ENCODE assay signal across 10 mouse cellular contexts in the genomic region with DNA sequence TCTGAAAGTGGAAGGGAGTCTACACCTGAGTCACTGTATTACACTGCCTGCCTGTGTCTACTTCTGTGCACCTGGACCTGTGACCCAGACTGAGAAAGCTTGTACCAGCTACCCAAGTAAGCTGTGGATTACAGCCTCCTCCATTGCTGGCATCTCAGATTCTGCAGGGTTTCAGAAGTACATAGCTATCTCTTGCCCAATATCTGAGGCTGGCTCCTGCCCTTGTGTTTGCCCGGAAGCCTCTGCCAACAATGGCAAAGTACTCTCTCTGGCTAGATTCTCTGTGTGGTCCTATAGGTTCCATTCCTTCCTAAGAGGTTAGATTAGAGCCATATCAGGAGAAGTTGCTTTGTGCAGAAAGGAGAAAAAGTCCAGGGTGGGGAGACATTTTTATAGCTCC.
A peak's percentile ranks its signal among the peaks of the same experiment; 100 is the strongest.
DNase-seq lines count a peak whose midpoint lies in the region; ATAC-seq and TF ChIP-seq lines count a peak whose summit lies in the region.
"Had no signal": no experiment of that assay in that cellular context is flagged by ENCODE, and none has a peak within 500 bp of the region (broad histone marks: within the 10 kb centered on the region; RNA-seq: fewer than 3 reads in every experiment).

No protein-coding gene starts in this region.

- 97% methylated on average over 1 of the region's 1 CpGs for WGBS in kidney, embryonic 15.5 days

- no peak for TF ChIP-seq CTCF in Patski (IDR thresholded peaks at IDR 0.05)

- H3K4me2 ChIP-seq in kidney, embryonic 15.5 days, result no peak overlapping the region
- H3K4me2 ChIP-seq: limb, embryonic 12.5 days; lung, embryonic 15.5 days had no signal

- DNase-seq in cerebellum, postnatal 25 days, result peak; percentile 31 to 44
- DNase-seq in cerebellum, postnatal 36 days, result no peak
- DNase-seq in kidney, adult 11 months, result peak; percentile 28
- DNase-seq in Patski (ENCODE audit: low read depth, low spot score), result no peak
- DNase-seq in spleen, postnatal 4 days (ENCODE audit: low spot score in 2 of 2), result no peak

- ATAC-seq in kidney, embryonic 15.5 days (replicated peaks; ENCODE audit: low FRiP score), result no peak
- peak; percentile 31 for ATAC-seq in Patski
- no peak for ATAC-seq in megakaryocyte-erythroid progenitor cell, adult 5-6 weeks (replicated peaks; ENCODE audit: low FRiP score, low TSS enrichment, poor library complexity, severe bottlenecking)

- in situ Hi-C loops in Patski (cut with MboI; ENCODE audit: low pct_unique_long_range_greater_than_20kb), result no loop called here

- POLR2A ChIA-PET in Patski (lab: Charles Lee), result no interaction called here

- H3K9ac ChIP-seq in kidney, embryonic 15.5 days, result no peak overlapping the region
- H3K9ac ChIP-seq: limb, embryonic 12.5 days; lung, embryonic 15.5 days had no signal

- H3K36me3 ChIP-seq in kidney, embryonic 15.5 days, result no peaks in the 10 kb centered on the region
- H3K36me3 ChIP-seq: limb, embryonic 12.5 days; lung, embryonic 15.5 days had no signal

- H3K27me3 ChIP-seq in kidney, embryonic 15.5 days, result no peaks in the 10 kb centered on the region
- H3K27me3 ChIP-seq in Patski, result no peaks in the 10 kb centered on the region
- H3K27me3 ChIP-seq: limb, embryonic 12.5 days; lung, embryonic 15.5 days had no signal

- CTCF ChIA-PET in Patski (lab: Charles Lee), result interaction anchor here (0.8 to 1.9 kb wide), 8 partner anchors 9 to 193 kb away, joined by 3 to 6 read pairs (median 3); no protein-coding TSS in a partner anchor

- H3K27ac ChIP-seq in kidney, embryonic 15.5 days, result no peak overlapping the region
- H3K27ac ChIP-seq in brown adipose tissue, adult 24 weeks (replicated peaks; ENCODE audit: low read depth, low read length), result peak overlapping the region; percentile 90
- H3K27ac ChIP-seq: limb, embryonic 12.5 days; lung, embryonic 15.5 days had no signal

- H3K4me1 ChIP-seq in kidney, embryonic 15.5 days, result no peaks in the 10 kb centered on the region
- peaks cover 8% of the 10 kb centered on the region for H3K4me1 ChIP-seq in brown adipose tissue, adult 24 weeks (ENCODE audit: control insufficient read depth, insufficient read depth, insufficient read length, low read length)
- H3K4me1 ChIP-seq: limb, embryonic 12.5 days had no signal

- no peak overlapping the region for H3K4me3 ChIP-seq in kidney, embryonic 15.5 days (replicated peaks)
- no peak overlapping the region for H3K4me3 ChIP-seq in brown adipose tissue, adult 24 weeks (ENCODE audit: insufficient read depth, low read depth, low read length)
- H3K4me3 ChIP-seq: limb, embryonic 12.5 days; lung, embryonic 15.5 days had no signal

- H3K9me3 ChIP-seq in kidney, embryonic 15.5 days (replicated peaks), result no peaks in the 10 kb centered on the region
- H3K9me3 ChIP-seq: limb, embryonic 12.5 days; lung, embryonic 15.5 days had no signal

Comparison
In these comparisons a context has a peak if more than half of its experiments do, and no peak if none do; other contexts are left out.
1. DNase-seq: peak in cerebellum, postnatal 25 days (2 of 2) and kidney, adult 11 months (single experiment); none in cerebellum, postnatal 36 days (0 of 2), Patski (single experiment) and spleen, postnatal 4 days (0 of 2).